Mouse (Mus musculus) monocyte, adult 5-6 weeks (primary cell): ENCODE measurements around the gene Ccdc106. TPM values are rescaled to one million over a fixed set of nuclear protein-coding genes. Genes with fewer than 3 reads are reported as not detected.

Experiments used
- ATAC-seq: fragments of 153-309, 156-312 bp; replicated peaks from 2 replicates; pipeline ENCODE4 v1.8.0; 2017; ENCODE audit warnings: mild to moderate bottlenecking; ENCODE audit not compliant: low TSS enrichment, insufficient number of reproducible peaks, severe bottlenecking, poor library complexity, low FRiP score
- total RNA-seq: library from RNA; stranded (forward); fragments of 200-1000, 200-491, 200-594 nt; gene quantifications from 3 replicates; pipeline ENCODE4 v1.2.3, GENCODE M21; 2017

Gene Ccdc106
- total RNA-seq, 1 experiment from 2014 or later: not detected

- no peak for ATAC-seq
These were observed 78.4 kb downstream of the Ccdc106 start for GRCm38 (mm10) chr7:5098769-5099168.

- no peak for ATAC-seq
These were observed 79.4 kb downstream of the Ccdc106 start for GRCm38 (mm10) chr7:5099796-5100195.

GRCm38 (mm10) chr7:5101066-5101663 is 80.8 kb downstream of the Ccdc106 start:
- peak; percentile 90 for ATAC-seq

DNA sequence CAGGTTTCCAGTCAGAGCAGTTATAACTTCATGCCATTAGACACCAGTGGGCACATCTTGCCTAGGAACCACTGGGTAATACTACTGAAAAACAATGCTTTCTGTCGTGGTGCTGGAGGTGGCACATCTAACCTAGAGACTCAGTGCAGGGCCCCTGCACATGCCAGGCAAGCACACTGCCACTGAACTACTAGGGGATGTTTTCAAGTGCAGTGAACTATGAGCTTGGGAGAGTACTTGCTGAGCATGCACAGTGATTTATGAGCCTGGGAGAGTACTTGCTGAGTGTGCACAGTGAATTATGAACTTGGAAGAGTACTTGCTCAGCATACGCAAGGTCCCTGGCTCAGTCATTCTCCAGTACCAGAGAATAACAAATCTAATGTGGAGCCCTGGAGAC is 82.2 kb downstream of the Ccdc106 start:
- no peak for ATAC-seq

DNA sequence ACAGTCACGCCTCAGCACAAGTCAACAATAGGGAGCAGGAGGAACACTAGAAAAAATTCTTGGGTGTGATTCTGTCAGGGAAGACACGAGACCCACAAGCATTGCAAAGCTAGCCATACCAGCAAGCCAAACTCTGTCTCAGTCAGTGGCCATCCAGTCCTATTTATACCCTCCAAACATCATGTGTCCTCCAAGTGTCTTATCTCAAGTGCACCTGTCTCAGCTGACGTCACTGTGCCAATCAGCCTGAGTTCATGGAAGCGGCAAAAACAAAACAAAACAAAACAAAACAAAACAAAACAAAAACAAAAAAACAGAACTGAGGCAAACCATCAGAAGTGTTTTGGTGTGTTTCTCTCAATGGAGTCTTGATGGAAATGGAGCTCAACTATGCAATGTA is 87.9 kb downstream of the Ccdc106 start:
- ATAC-seq: no peak

DNA sequence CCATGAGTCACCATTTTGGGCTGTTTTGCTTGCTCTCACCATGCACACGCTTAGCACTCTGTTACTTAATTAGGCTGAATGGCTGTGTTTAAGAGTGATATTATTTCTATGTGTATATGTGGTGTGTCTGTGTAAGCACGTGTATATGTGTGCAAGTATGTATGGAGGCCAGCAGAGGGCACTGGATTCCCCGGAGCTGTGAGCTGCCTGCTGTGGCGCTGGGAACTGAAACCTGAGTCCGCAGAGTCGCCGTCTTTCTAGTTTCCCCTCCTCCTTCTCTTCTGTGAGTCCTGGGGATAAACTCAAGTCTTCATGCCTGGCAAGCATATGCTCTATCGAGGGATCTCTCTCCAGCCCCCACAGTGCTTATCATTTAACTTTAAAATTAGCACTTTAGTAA is 88.9 kb downstream of the Ccdc106 start:
- ATAC-seq: no peak

Other genes starting within 250 kb of the Ccdc106 start
- gene Fam71e2, start 249.3 kb upstream of the Ccdc106 start, total RNA-seq: not detected in 3 replicates
- not detected in 3 replicates for gene Il11, start 237.7 kb upstream of the Ccdc106 start, total RNA-seq
- not detected in 3 replicates for gene Tmem190, start 237.6 kb upstream of the Ccdc106 start, total RNA-seq
- 0.53 to 1.5 TPM (median 1.2 TPM) in 3 replicates for gene Tmem238, start 230.9 kb upstream of the Ccdc106 start, total RNA-seq
- gene Rpl28, start 227.7 kb upstream of the Ccdc106 start, total RNA-seq: 260 to 549 TPM (median 279 TPM) in 3 replicates
- gene Ube2s, start 208.0 kb upstream of the Ccdc106 start, total RNA-seq: 96.9 to 129 TPM (median 127 TPM) in 3 replicates
- gene Shisa7, start 175.9 kb upstream of the Ccdc106 start, total RNA-seq: 0.11 TPM in 1 of 3 replicates, not detected in the others
- gene Isoc2b, start 150.3 kb upstream of the Ccdc106 start, total RNA-seq: 7.1 to 45.7 TPM (median 35.7 TPM) in 3 replicates
- gene Isoc2a, start 143.4 kb upstream of the Ccdc106 start, total RNA-seq: 4.5 to 8.4 TPM (median 7.9 TPM) in 3 replicates
- not detected in 3 replicates for gene Gm36210, start 114.0 kb upstream of the Ccdc106 start, total RNA-seq
- 2.6 to 6.0 TPM (median 5.9 TPM) in 3 replicates for gene Zfp628, start 105.3 kb upstream of the Ccdc106 start, total RNA-seq
- 0.49 TPM in 1 of 3 replicates, not detected in the others for gene Nat14, start 98.5 kb upstream of the Ccdc106 start, total RNA-seq
- gene Ssc5d, start 94.8 kb upstream of the Ccdc106 start, total RNA-seq: not detected in 3 replicates
- not detected in 3 replicates for gene Sbk2, start 56.1 kb upstream of the Ccdc106 start, total RNA-seq
- not detected in 3 replicates for gene Sbk3, start 49.4 kb upstream of the Ccdc106 start, total RNA-seq
- 1.2 to 2.5 TPM (median 1.3 TPM) in 3 replicates for gene Zfp579, start 24.4 kb upstream of the Ccdc106 start, total RNA-seq
- 4.4 to 12.1 TPM (median 5.1 TPM) in 3 replicates for gene Zfp524, start 6.1 kb upstream of the Ccdc106 start, total RNA-seq
- gene Fiz1, start 5.9 kb upstream of the Ccdc106 start, total RNA-seq: 12.5 to 26.2 TPM (median 14.6 TPM) in 3 replicates
- not detected in 3 replicates for gene Gm44973, start 5.1 kb upstream of the Ccdc106 start, total RNA-seq
- 20.1 to 30.4 TPM (median 22.9 TPM) in 3 replicates for gene Zfp865, start 177 bp upstream of the Ccdc106 start, total RNA-seq
- 1.4 to 1.5 TPM in 2 of 3 replicates, not detected in the other for gene 4632433K11Rik, start 13.6 kb downstream of the Ccdc106 start, total RNA-seq
- 3.0 to 3.8 TPM (median 3.1 TPM) in 3 replicates for gene Zfp784, start 17.9 kb downstream of the Ccdc106 start, total RNA-seq
- gene Zfp580, start 31.0 kb downstream of the Ccdc106 start, total RNA-seq: not detected in 3 replicates
- gene U2af2, start 41.6 kb downstream of the Ccdc106 start, total RNA-seq: 119 to 185 TPM (median 151 TPM) in 3 replicates
- 65.8 to 88.9 TPM (median 80.5 TPM) in 3 replicates for gene Epn1, start 59.7 kb downstream of the Ccdc106 start, total RNA-seq
- gene Rfpl4, start 96.4 kb downstream of the Ccdc106 start, total RNA-seq: not detected in 3 replicates
- 0.53 to 2.8 TPM in 2 of 3 replicates, not detected in the other for gene Rasl2-9, start 105.4 kb downstream of the Ccdc106 start, total RNA-seq
- gene Vmn1r55, start 129.1 kb downstream of the Ccdc106 start, total RNA-seq: not detected in 3 replicates
- not detected in 3 replicates for gene Vmn1r56, start 176.2 kb downstream of the Ccdc106 start, total RNA-seq
- not detected in 3 replicates for gene Vmn1r57, start 197.9 kb downstream of the Ccdc106 start, total RNA-seq